Mouse (Mus musculus) ES-E14 (cell line): ENCODE results near the gene Fem1a. TPM values are rescaled to one million over a fixed set of nuclear protein-coding genes. Genes with fewer than 3 reads are reported as not detected.

Source experiments
- DNase-seq: peaks from one replicate; pipeline ENCODE4 v3.0.0-alpha.2; 2013; ENCODE audit warnings: low read depth, low spot score
- H3K27ac ChIP-seq: 2 replicates; pipeline ENCODE4 v1.5.1; 2012; ENCODE audit warnings: low read depth, mild to moderate bottlenecking, low read length, moderate library complexity, mixed read lengths; ENCODE audit not compliant: poor library complexity, insufficient read depth, severe bottlenecking
- H3K36me3 ChIP-seq: 2 replicates; pipeline ENCODE4 v1.6.1; 2012; ENCODE audit warnings: mild to moderate bottlenecking, low read length, moderate library complexity, mixed read lengths; ENCODE audit not compliant: control insufficient read depth, poor library complexity, insufficient read depth, severe bottlenecking
- H3K4me1 ChIP-seq, 2 experiments: fragments of 150-350 bp in 1 of 2; sonication (generic) in 1 of 2; 2 replicates each; pipeline ENCODE4 v1.6.1; 2012; ENCODE audit warnings: low read length in 2 of 2, mild to moderate bottlenecking in 1 of 2, mixed read lengths in 1 of 2; ENCODE audit not compliant: control insufficient read depth in 2 of 2, insufficient read depth in 2 of 2, poor library complexity in 1 of 2
- H3K4me3 ChIP-seq, 2 experiments: fragments of 150-350 bp in 1 of 2; sonication (generic) in 1 of 2; 2 replicates each; pipeline ENCODE4 v1.5.1; 2012; ENCODE audit warnings: low read length in 2 of 2, low read depth in 1 of 2, mild to moderate bottlenecking in 1 of 2, mixed read lengths in 1 of 2; ENCODE audit not compliant: insufficient read depth in 1 of 2, poor library complexity in 1 of 2, severe bottlenecking in 1 of 2
- H3K9ac ChIP-seq: 2 replicates; pipeline ENCODE4 v1.6.1; 2012; ENCODE audit warnings: low read depth, mild to moderate bottlenecking, low read length, mixed read lengths; ENCODE audit not compliant: poor library complexity, insufficient read depth, severe bottlenecking
- H3K9me3 ChIP-seq: fragments of 150-350 bp; sonication (generic); 2 replicates; pipeline ENCODE4 v1.6.1; 2012; ENCODE audit warnings: low read depth, mild to moderate bottlenecking, low read length; ENCODE audit not compliant: control insufficient read depth, insufficient read depth
- CHD2 ChIP-seq: IDR thresholded peaks from 2 replicates; pipeline ENCODE4 v1.6.1; 2014; ENCODE audit warnings: mild to moderate bottlenecking, low read depth, low read length, inconsistent platforms
- HCFC1 ChIP-seq: IDR thresholded peaks from 2 replicates; pipeline ENCODE4 v1.6.1; 2012; ENCODE audit warnings: low read length, inconsistent platforms, borderline replicate concordance; ENCODE audit not compliant: insufficient read depth
- MAFK ChIP-seq: IDR thresholded peaks from 2 replicates; pipeline ENCODE4 v1.6.1; 2014; ENCODE audit warnings: mild to moderate bottlenecking, low read depth, low read length, inconsistent platforms; ENCODE audit not compliant: insufficient read depth
- ZC3H11A ChIP-seq: IDR thresholded peaks from 2 replicates; pipeline ENCODE4 v1.6.1; 2012; ENCODE audit warnings: low read depth, mild to moderate bottlenecking, inconsistent platforms, low read length, borderline replicate concordance
- ZNF384 ChIP-seq: IDR thresholded peaks from 2 replicates; pipeline ENCODE4 v1.6.1; 2012; ENCODE audit warnings: low read depth, low read length, inconsistent platforms
- in situ Hi-C, 2 experiments: fragments of 600-800 bp; cut with MboI; formaldehyde crosslinking; loops; one replicate each; pipeline ENCODE4 v1.15.1; 2025; ENCODE audit warnings: low sequenced_read_pairs in 2 of 2, inconsistent platforms in 1 of 2; ENCODE audit not compliant: unreplicated experiment in 2 of 2
- total RNA-seq: library from RNA; depleted of rRNA; stranded (reverse); fragments of 300-350 nt; gene quantifications from 2 replicates; pipeline ENCODE4 v1.2.3, GENCODE M21; 2012

Gene Fem1a
- total RNA-seq, 1 experiment = 18.8 TPM

DNA sequence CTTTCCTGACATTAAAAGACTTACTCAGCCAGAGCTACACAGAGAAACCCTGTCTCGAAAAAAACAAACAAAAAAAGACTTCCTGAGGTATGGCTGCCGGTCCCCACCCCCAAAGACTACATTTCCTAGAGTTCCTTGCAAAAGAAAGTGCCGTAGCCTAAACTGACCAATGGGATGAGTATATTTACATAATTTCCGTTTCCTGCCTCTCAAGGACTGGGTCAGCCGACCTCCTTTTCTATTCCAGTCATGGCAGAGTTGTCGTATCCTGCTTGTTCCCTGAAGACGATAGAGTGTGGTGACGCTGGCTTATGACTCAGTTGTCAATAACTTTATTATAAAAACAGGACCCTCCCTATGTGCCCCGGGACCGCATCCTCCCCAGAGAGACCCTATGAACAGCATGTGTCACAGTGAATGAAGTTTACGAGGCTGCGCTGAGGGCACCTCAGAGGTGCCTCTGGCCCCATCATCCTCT is 12.6 kb downstream of the Fem1a start:
- in situ Hi-C loops = no loop called here
- peaks cover 0 to 14% of the 10 kb centered on the region in 2 experiments; a peak in 1 of 4 replicates for H3K4me1 ChIP-seq
- no peak overlapping the region; the same call in 1 of the 2 replicates for H3K27ac ChIP-seq
- peak overlapping the region; percentile 60; the same call in 1 of the 2 replicates for H3K9ac ChIP-seq
- DNase-seq = no peak
- H3K36me3 ChIP-seq = peaks cover 6% of the 10 kb centered on the region; the same call in 1 of the 2 replicates
- H3K9me3 ChIP-seq = no peaks in the 10 kb centered on the region
- peak overlapping the region; percentile 44 to 49 for H3K4me3 ChIP-seq
- peak; percentile 90 for TF ChIP-seq HCFC1
- no peak for TF ChIP-seq MAFK

DNA sequence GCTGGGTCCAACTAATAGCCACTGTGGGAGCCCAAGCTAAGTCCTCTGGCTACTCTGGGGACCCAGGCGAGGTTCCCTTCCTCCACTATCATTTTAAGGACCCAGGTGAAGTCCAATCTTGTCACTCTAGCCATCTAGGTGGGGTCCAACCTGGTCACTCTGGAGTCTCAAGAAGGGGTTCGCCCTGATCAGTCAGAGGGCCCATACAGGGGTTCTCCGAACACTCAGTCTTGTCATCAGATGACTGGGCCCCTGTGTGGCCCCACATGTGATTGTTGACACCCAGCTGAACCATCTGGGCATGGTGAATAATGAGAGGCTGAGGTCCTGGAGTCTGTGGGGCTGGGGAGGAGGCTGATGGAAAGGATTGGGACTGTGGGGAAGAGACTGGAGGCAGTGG is 13.1 kb downstream of the Fem1a start:
- TF ChIP-seq ZC3H11A (no peak), ZNF384 (no peak)
- Histone ChIP-seq H3K9ac (peak overlapping the region; percentile 60; the same call in 1 of the 2 replicates), H3K9me3 (no peaks in the 10 kb centered on the region), H3K36me3 (peaks cover 6% of the 10 kb centered on the region; the same call in 1 of the 2 replicates), H3K27ac (no peak overlapping the region), H3K4me3 (0 out of 4 replicates have a peak overlapping the region, but pooled peaks of 1 of the 2 experiments have one; percentile 49), H3K4me1 (peaks cover 0 to 14% of the 10 kb centered on the region in 2 experiments; a peak in 1 of 4 replicates)
- in situ Hi-C loops = no loop called here
- DNase-seq = no peak

DNA sequence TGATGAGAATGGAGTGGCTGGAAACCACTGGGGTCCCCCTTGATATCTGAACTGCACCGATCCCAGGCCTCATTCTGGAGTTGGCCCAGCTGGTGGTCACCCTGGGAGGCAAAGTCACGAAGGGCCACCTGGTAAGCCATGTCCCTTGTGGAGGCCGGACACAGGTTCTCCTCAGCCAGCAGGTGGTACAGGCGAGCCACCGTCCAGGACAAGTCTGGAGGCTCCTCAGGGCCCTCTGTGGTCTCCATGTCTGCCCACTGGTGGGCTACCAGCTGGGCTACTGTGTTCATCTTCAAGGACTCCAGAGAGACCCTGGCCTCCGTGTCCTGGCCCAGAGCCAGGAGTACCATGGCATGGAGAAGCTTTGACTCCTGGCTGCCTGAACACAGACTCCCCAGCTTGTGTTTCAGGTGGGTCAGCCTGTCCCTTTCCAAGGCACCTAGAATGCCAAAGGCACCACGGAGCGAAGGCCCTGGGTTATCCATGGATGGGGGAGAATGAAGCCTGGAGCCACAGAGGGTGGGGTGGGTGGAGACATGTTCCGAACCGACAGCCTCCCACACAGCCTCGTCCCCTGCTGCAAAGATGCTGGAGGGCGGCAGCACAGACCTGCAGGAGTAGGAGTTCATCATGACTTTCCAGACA is 15.1 kb downstream of the Fem1a start:
- H3K36me3 ChIP-seq = peaks cover 6% of the 10 kb centered on the region; the same call in 1 of the 2 replicates
- no peak for DNase-seq
- in situ Hi-C loops = no loop called here
- H3K9ac ChIP-seq = no peak overlapping the region
- no peak overlapping the region for H3K27ac ChIP-seq
- no peaks in the 10 kb centered on the region for H3K9me3 ChIP-seq
- no peak overlapping the region for H3K4me3 ChIP-seq
- TF ChIP-seq HCFC1 = no peak
- TF ChIP-seq MAFK = no peak
- TF ChIP-seq CHD2 = no peak
- TF ChIP-seq ZNF384 = no peak
- no peak for TF ChIP-seq ZC3H11A
- peaks cover 0 to 3% of the 10 kb centered on the region in 2 experiments; a peak in 1 of 4 replicates for H3K4me1 ChIP-seq

DNA sequence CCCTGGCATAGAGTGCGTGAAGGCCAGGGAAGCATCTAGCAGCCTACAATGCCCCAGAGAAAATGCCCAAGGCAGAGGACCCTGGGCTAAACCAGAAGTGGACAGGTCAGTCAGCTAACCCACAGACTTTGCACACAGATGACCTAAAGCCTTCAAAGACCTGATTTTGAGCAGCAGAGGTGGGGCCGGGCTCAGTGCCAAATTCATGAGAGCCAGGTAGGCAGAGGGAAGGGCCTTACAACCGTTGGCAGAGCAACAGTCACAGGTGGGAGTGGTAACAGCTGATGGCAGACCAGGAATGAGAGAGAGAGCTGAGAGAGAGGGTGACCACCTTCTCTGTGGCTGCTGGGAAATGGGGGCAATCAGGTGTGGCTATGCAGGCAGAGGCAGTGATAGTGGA is 16.0 kb downstream of the Fem1a start:
- Histone ChIP-seq H3K9me3 (no peaks in the 10 kb centered on the region), H3K27ac (no peak overlapping the region), H3K4me3 (no peak overlapping the region), H3K4me1 (peaks cover 4 to 6% of the 10 kb centered on the region in 2 experiments; a peak in 2 of 4 replicates), H3K36me3 (peaks cover 6% of the 10 kb centered on the region; the same call in 1 of the 2 replicates), H3K9ac (no peak overlapping the region)
- TF ChIP-seq ZC3H11A (no peak), ZNF384 (no peak), HCFC1 (no peak), CHD2 (no peak), MAFK (no peak)
- in situ Hi-C loops = no loop called here
- DNase-seq = no peak
